Mouse (Mus musculus) c-Kit-negative CD71-positive TER-119-positive erythroid progenitor cells, embryonic 14.5 days (primary cell): ENCODE data around the gene Zfp462.

ENCODE experiments used
- DNase-seq: peaks from one replicate; pipeline ENCODE4 v3.0.0-alpha.2; 2013; ENCODE audit warnings: low read depth, low spot score

Zfp462 gene

DNA sequence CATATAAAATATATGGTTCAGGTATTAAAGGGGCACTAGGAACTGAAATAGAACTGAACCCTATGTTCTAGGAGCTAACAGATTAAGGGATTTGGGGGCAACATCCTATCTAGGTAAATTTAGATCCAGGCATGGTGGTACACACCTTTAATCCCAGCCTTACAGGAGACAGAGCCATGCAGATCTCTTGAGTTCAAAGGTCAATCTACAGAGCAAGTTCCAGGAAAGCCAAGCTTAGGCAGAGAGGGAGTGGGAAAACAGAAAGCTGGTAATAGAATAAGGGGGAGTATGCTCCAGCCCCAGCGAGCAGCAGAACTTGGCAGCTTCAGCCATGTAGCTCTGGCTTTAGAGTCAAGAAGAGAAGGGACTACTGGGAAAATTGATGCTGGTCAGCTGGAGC, 50.4 kb downstream of the Zfp462 start:
- no peak for DNase-seq

DNA sequence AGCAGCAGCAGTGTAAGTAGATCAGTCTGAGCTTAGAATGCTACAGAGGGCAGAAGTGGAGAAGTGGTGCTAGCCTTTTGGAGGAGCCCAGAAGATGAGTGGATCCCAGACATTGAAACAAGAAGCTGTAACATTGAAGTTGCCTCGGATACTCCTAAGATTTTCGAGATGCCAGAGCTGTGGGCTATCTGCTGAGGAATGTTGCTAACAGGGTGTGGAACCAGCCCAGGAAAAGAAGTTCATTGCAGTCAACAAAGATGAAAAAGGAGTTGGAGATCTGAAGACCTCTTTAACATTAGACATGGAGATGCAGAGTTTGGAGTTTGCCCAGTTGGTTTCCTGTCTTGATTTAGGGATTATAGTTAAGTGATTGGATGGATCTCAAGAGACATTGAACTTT, 51.2 kb downstream of the Zfp462 start:
- DNase-seq: no peak

DNA sequence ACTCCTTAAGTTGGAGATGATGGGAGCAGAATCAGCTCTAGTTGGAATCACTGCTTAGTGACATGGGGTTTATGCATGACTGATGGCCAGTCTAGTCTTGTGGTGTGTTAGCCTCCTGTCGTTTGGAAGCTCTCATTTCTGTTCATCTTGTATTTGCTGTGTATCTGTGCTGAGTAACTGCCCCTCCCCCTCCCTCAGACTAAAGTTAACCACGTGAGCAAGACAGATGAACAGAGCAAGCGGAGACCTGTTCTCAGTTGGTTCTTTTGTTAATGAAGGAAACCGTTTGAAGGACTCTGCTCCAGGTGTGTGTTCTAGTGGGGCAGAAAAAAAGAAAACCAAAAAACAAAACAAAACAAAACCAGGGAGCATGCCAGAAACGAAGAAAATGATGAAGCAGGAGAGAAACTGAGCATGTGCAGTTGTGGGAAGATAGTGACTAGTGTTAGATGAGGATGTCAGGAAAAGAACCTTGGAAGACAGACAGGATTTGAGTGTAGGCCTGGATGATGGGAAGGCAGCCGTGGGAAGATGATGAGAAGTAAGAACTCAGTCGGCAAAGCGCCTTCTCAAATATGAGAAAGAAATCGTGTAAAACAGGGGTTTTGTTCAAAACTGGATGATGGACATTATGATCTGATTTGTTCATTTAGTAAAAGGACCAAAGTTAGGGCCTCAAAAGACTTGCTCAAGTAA, 53.4 kb downstream of the Zfp462 start:
- DNase-seq: no peak

DNA sequence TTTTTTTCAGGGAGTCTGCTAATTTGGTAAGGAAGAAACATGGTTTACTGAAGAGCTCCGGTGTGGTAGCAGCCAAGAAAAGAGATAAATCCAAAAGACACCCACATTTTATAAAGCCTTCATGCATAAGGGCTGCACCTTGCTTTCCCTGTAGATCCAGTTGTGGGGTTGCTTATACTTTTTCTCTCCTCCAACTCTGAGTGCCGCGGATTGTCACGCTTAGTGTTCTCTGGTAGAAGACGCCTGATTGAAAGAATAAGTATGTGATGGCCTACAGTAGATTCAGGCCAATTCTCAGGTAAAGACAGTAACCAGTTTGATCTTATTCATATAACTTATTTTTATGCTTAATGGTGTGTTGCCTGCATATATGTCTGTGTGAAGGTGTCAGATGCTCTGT, 54.7 kb downstream of the Zfp462 start:
- DNase-seq: no peak

DNA sequence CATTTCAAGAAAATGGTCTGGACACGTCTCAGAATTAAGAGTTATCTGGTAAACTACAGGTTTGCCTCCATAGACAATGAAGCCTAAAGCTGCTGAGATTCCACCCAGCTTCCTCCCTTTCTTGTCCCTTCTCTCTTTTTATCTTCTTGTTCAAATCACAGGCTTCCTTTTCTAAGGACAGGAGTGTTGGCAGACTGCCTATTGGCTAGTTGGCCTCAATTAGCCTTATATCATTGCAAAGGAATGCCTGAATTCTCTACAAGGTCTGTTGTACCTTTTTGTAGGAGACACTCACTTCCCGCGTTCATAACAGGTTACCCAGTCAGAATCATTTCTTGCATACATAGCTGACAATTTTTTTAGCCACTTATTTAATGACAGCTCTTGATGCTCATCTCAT, 56.5 kb downstream of the Zfp462 start:
- DNase-seq: no peak

DNA sequence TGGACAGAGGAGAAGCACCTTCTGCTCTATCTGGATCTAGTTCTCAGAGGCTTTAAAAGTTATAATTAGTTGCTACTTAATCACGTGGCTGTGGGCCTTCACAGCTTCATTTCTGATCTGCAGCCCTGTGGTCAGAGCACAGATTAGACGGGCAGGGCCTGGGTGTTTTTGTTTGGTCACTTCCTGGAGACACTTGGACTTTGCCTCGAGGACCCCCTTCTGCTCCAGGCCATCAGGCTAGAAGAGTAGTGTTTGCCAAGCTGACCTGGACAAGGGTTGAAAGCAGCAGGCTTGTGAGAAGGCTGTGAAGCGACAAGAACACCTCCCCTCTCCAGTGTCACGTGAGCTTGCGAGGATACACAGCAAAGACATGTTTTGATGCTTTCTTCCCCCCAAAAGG, 58.3 kb downstream of the Zfp462 start:
- DNase-seq: no peak

DNA sequence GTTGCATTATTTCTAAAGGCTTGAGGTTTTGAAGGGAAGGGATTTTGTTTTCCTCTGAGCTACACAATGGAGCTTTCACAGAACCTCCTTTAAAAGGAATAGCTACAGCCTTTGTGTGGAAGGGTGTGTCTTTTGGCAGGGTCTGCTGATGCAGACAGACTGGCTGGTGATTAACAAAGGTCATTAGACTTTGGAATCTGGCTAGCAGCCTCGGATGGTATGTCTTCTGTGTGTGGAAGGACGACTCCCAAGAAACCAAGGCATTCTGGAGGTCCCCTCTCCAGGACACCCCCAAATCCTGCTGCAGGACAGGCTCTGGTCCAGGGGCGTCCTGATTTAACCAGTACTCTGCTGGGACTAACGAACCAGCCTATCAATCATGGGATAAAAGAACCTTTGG, 60.2 kb downstream of the Zfp462 start:
- DNase-seq: no peak

DNA sequence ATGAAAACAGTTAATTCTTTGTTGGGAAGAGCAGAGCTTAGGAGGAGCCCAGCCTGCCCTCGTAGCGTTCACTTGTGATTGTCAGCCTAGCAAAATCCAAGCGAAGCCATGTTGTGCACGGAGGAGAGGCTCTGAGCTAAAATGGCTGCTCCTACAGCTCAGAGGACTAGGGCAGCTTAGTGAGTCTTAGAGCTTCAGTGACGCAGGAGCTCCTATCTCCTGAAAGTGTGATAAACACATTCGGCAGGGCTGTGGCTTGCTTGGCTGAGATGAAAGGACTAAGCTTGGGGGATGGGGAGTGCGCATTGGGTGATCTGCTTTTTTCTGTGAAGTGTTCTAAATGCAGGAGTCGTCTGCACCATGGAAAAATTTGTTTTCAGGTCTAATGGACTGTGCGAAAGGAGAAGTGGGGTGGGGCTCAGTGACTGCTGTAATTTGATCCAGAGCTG, 60.7 kb downstream of the Zfp462 start:
- DNase-seq: no peak

DNA sequence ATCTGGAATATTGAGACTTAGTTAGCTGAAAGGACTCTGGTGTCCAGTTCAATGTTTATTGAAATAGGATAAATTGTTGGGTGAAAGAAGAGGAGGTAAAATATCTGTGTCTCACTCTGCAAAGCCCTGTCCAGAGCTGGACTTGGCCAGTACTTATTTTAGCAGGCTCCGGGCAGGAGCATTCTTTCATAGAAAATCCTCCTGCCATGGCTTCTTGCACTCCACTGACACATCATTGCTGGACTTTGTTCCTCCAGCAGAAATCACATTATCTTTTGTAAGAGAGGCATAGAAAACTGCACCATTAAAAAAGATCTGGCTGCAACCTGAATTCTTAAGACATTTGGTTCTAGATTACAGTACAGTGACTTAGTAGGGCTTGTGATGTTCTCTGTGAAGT, 61.2 kb downstream of the Zfp462 start:
- no peak for DNase-seq

DNA sequence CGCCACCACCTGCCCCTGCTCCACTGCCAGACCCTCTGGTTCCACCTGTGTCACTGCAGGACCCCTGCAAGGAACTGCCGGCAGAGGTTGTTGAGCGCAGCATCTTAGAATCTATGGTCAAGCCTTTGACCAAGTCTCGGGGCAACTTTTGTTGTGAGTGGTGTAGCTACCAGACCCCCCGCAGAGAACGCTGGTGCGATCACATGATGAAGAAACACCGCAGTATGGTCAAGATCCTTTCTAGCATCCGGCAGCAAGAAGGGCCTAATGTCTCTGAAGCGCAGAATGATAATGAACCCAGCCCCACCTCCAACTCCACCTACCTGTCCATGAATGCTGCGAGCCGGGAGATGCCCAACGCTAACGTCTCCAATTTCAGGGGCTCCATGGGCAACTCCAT, 63.8 kb downstream of the Zfp462 start:
- no peak for DNase-seq

DNA sequence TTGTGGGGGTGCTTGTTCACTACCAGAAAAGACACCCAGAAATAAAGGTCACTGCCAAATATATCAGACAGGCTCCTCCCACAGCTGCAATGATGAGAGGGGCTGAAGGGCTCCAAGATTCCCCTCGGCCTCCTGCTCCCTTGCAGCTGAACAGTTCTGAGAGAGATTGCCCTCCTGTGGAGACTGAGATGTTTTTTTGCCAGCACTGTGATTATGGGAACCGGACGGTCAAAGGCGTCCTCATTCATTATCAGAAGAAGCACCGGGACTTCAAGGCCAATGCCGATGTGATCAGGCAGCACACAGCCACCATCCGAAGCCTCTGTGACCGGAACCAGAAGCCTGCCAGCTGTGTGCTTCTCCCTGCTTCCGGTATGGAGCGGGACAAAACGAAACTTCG, 66.5 kb downstream of the Zfp462 start:
- no peak for DNase-seq

DNA sequence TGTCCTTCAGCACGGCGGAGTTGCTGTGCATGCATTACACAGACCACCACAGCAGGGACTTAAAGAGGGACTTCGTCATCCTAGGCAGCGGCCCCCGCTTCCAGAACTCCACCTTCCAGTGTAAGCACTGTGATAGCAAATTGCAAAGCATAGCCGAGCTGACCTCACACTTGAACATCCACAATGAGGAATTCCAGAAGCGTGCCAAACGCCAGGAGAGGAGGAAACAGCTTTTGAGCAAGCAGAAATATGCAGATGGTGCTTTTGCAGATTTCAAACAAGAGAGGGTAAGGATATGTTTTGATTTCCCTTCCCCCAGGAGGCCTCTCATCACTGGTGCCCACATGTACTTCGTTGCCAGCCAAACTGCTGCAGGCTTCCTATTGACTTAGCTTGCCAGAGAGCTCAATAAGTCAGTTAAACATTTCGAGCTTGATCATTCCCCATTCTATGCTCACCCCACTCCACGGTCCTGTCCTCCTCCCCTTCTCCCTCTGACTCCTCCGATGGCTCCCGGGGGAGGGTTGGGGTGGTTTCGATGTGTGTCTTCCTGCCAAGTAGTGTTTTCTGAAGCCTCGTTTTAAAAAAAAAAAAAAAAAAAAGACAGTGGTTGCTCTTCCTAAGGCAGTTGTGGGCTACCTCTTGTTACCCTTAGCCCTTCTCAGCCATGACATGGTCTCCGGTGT, 68.9 kb downstream of the Zfp462 start:
- no peak for DNase-seq

DNA sequence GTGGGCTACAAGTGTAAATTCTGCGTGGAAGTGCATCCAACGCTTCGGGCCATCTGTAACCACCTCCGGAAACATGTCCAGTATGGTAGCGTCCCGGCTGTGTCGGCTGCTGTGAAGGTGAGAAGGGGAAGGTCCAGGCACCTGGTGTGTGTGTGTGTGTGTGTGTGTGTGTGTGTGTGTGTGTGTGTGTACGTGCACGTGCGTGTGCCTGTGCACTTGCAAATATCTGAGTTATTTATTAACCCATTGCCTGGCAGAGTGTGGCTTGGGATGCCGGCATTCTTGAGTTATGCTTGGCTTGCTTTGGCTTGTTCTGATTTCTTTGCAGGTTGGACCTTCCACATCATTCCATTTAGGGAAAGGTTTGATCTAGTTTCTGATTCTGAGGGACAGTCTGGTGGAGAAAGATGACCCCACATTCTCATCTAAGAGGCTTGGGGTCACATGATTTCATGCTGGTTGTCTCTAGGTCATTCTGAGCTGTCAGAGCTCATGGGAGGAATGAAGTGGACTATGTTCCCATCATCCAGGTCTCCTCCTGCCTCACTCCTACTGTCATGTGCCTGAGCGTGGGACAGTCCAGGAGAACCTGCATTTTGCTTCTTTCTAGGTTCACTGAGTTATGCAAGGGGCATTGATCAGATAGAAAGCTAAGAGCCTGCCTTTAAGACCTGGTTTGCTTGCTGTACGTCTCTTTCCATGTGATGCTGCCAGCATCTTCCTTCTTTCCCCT, 70.0 kb downstream of the Zfp462 start:
- DNase-seq: no peak

DNA sequence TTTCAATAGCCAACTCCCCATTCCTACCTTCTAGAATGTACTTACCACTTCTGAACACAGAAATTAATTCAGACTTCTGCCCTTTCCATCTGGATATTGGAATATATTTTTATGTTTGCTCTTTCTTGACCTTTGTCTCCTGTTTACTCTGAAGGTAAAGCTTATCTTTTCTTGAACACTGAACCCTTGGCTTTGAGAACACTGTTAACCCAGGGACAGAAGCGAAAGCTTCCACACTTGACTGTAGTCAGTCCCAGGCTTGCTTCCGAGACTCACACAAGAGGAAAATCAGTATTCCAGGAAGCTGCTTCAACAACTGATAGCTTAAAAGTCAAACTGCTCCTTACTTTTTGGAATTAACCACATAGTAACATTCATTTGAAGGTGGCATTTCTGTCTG, 70.7 kb downstream of the Zfp462 start:
- DNase-seq: no peak

DNA sequence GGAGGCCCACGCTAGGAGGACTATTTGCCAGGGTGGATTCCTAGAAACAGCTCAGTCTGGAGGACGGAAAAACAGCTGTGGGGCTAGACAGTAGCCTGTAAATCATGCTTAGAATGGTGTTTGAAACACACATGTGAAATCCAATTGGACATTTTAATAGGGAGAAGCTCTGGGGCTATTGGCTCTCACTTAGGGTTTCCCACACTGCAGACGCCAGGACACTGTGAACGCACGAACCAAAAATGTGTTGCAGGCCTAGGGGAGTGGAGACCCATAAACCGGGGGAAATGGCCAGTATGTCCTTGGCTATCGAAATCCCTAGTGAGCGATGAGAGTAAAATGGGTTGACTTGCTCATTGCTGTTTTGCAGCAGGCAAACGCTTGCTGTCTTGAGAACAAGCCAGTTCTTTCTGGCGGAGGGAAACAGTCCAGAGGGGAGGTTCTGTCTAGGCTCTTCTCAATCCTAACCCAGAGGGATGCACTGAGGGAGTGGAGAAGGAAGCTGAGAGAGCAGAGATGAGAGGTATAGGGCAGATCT, 81.3 kb downstream of the Zfp462 start:
- no peak for DNase-seq

DNA sequence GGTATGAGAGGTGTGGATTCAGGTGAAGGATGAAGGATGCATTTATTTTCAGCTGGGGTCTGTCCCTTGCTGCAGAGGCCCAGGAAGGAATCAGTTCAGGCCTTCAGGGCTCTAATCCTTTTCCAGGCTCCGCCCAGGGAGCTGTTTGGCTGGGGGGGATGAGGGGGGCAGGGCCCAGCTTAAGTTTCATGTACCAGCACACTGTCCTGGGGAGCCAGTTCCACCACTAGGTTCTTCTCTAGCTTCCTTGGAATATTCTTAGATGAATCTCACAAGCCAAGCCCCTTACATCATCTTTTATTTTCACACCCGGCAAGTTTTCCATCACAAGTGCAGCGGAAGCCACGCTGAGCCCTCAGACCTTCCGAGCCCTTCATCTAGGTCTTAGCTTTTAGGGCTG, 85.6 kb downstream of the Zfp462 start:
- DNase-seq: no peak

DNA sequence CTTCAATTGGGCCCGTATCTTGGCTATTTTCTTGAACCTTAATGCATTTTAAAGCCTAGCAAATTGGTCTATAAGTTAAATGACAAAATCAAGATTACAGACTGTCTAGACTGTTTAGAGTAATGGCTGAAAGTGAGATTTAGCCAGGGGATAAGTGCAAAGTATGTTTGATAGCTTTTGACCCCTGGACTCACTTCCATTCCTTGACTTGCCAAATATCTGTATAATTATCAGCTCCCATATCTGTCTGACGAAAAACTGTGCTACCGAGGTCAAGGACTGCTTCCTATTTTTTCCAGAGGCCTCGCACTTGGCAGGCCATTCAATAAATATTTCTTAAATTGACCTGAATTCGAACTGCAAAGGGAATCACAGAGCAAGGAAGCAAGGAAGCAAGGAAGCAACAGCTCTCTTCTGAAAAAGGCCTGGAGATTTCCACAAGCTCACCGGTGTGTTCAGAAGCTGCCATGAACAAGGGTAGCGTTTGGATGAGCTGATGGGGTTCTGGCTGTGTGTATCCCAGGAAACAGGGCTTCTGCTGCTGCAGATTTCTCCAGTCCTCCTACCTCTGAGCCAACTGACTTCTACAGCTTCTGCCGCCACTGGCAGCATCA, 87.6 kb downstream of the Zfp462 start:
- no peak for DNase-seq

DNA sequence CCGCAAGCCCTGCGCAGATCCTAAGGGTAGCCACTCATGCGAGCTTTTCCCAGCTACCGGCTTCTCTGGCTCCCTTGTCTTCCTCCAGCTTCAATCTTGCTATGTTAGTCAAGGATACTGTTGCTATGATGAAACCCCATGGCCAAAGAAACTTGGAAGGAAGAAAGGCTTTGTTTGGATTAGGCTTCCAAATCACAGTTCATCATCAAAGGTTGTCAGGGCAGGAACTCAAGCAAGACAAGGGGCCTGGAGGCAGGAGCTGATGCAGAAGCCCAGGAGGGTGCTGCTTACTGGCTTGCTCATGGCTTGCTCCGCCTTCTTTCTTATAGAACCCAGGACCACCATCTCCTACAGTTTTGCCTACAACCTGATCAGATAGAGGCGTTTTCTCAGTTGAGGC, 88.6 kb downstream of the Zfp462 start:
- no peak for DNase-seq

DNA sequence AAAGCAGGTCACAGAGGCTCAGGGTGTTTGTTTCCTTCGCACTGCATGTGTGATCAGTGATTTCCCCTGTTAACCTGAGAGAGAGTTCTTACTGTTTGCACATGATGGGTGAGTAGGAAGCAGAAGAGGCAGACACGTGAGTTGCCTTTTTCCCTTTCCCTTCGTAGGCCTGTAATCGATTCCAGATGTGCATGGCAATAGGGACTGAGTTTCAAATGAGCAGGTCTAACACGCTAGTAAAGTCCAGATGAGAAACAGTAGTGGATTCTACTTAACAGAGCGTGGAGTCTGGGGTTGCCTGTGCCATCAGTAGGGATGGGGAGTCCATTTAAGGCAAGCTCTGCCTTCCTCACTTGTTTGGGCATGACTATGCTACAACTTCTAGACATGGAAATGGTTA, 93.3 kb downstream of the Zfp462 start:
- DNase-seq: no peak

DNA sequence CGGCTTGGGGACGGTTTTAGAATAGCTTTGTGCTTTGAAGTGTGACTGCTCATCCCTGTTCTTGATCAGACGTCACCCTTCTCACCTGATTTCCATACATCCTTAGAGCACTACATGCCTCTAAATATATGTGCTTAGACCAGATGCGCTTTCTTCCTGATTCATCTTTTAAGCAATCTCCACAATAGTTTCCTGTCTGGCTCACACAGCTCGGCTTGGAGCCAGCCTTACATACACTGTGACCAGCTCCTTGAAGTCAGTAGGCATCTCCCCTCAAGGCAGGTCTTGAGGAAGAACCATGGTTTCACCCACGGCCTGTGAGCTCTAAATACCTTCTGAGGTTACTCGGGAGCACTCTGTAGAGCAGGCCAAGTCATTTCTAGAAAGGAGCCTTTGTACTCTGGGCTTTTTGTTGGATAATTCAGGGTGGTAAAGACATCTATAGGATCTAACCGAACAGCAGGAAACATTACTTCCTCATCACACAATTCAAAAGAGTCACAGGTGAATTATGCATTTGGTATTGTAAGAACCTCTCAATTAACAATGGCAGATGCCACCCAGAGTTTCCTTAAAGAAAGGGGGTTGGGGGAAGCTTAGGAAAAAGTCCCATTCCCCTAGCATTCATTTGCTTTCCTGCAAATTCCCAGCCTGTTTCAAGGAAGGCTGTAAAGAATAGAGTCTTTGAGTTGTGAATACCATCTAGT, 95.6 kb downstream of the Zfp462 start:
- DNase-seq: no peak

DNA sequence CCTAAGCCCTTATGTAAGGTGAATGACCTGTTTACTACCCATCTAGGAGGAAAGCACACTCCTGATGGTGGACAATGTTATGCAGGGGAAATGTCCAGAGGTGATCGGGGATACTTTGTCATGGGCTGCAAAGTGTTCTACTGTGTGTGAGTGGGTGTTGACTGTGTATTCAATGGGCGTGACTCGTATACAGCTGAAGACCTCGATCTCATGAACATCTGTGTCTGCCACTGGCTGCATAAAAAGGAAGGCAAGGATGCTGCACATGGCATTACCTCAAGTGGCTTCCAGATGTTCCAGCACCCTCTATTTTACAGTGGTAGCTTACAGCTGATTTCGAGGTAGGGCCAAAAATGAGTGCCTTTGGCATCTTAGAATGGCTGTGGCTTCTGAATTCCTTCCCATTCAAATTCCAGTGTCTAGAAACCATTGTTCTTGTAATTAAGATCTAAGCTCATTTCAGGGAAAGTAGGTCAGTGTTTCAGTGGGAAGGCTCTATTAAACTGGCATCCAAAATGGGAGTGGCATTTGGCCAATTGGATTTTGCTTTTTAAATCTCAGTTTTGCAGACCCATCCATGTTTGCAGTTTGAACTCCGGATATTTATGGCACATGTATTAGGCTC, 96.4 kb downstream of the Zfp462 start:
- no peak for DNase-seq
